Comparison of ENCODE assay signal across 13 mouse cellular contexts in the genomic region with DNA sequence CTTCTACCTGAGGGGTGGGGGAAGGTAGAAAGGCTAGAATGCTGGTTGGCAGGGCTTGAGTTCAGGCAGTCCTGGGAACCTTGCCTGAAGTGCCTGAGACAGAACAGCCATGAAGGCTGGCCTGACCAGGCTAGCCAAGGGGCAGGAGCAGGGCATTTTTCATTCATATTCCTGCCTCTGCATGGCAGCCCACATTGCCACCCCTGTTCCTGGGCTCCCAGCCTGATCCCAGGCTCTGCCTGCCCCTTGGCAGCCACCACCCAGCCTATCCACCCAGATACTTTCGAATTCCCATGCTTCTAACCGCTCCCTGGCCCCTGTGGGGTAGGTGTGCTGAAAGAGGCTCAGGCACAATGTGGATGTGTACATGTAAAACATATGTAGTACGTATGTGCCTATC. TPM values are rescaled to one million over a fixed set of nuclear protein-coding genes. Genes with fewer than 3 reads are reported as not detected.
A peak's percentile ranks its signal among the peaks of the same experiment; 100 is the strongest.
DNase-seq lines count a peak whose midpoint lies in the region; ATAC-seq and TF ChIP-seq lines count a peak whose summit lies in the region.
"Had no signal": no experiment of that assay in that cellular context is flagged by ENCODE, and none has a peak within 500 bp of the region (broad histone marks: within the 10 kb centered on the region; RNA-seq: fewer than 3 reads in every experiment).

No protein-coding gene starts in this region.

- H3K27me3 ChIP-seq in kidney, embryonic 15.5 days: no peaks in the 10 kb centered on the region
- no peaks in the 10 kb centered on the region for H3K27me3 ChIP-seq in ES-Bruce4 (ENCODE audit: control insufficient read depth, insufficient read depth, low read length, poor library complexity, severe bottlenecking)
- no peaks in the 10 kb centered on the region for H3K27me3 ChIP-seq in intestine, embryonic 16.5 days (replicated peaks; ENCODE audit: control insufficient read depth, insufficient read depth, low read length)

- WGBS in kidney, embryonic 15.5 days: 90% methylated on average over 3 of the region's 3 CpGs
- 90% methylated on average over 3 of the region's 3 CpGs for WGBS in intestine, embryonic 16.5 days

- H3K27ac ChIP-seq in kidney, embryonic 15.5 days: peak overlapping the region; percentile 87
- H3K27ac ChIP-seq in ES-Bruce4 (ENCODE audit: insufficient read depth, low read length): peak overlapping the region; percentile 63; the same call in 1 of the 2 replicates
- H3K27ac ChIP-seq in bone marrow macrophage, adult 2 months (ENCODE audit: insufficient read depth, low read depth, low read length): peak overlapping the region; percentile 79
- peak overlapping the region; percentile 92 for H3K27ac ChIP-seq in intestine, embryonic 16.5 days (ENCODE audit: low read length)

- DNase-seq in kidney, adult 8-10 months: no peak
- DNase-seq in gastrocnemius, postnatal 14 days: no peak
- no peak for DNase-seq in adrenal gland, postnatal 14 days
- no peak for DNase-seq in gastrocnemius, postnatal 10 days
- DNase-seq: gastrocnemius, postnatal 36 days; kidney, postnatal 14 days had no signal

- TF ChIP-seq POLR2A in ES-Bruce4 (IDR thresholded peaks at IDR 0.05; ENCODE audit: insufficient read depth, low read length): no peak
- no peak for TF ChIP-seq POLR2A in bone marrow macrophage, adult 2 months (IDR thresholded peaks at IDR 0.05; ENCODE audit: borderline replicate concordance, low read depth, low read length)

- no peak for TF ChIP-seq CTCF in ES-Bruce4 (IDR thresholded peaks at IDR 0.05; ENCODE audit: low read depth, low read length)
- no peak for TF ChIP-seq CTCF in bone marrow macrophage, adult 2 months (IDR thresholded peaks at IDR 0.05; ENCODE audit: low read depth, low read length)

- no peak for ATAC-seq in kidney, embryonic 15.5 days (replicated peaks; ENCODE audit: low FRiP score)
- no peak for ATAC-seq in intestine, embryonic 16.5 days

- TF ChIP-seq EP300 in ES-Bruce4 (IDR thresholded peaks at IDR 0.05; ENCODE audit: insufficient read depth, low read depth, low read length): no peak

- no peak overlapping the region for H3K4me2 ChIP-seq in kidney, embryonic 15.5 days
- H3K4me2 ChIP-seq in intestine, embryonic 16.5 days (ENCODE audit: low read depth, low read length): no peak overlapping the region

- intact Hi-C loops in gastrocnemius, postnatal 14 days (cut with DNase I; ENCODE audit: low total_unique reads): no loop called here

- peaks cover 69% of the 10 kb centered on the region for H3K4me1 ChIP-seq in kidney, embryonic 15.5 days
- peaks cover 14% of the 10 kb centered on the region for H3K4me1 ChIP-seq in ES-Bruce4 (ENCODE audit: control insufficient read depth, insufficient read depth, low read length)
- peaks cover 42% of the 10 kb centered on the region for H3K4me1 ChIP-seq in bone marrow macrophage, adult 2 months (ENCODE audit: control insufficient read depth, insufficient read depth, low read length)
- H3K4me1 ChIP-seq in intestine, embryonic 16.5 days (ENCODE audit: control insufficient read depth, insufficient read depth, low read length): peaks cover 29% of the 10 kb centered on the region

- H3K36me3 ChIP-seq in kidney, embryonic 15.5 days: no peaks in the 10 kb centered on the region
- H3K36me3 ChIP-seq in ES-Bruce4 (ENCODE audit: control insufficient read depth, insufficient read depth, low read length, poor library complexity, severe bottlenecking): no peaks in the 10 kb centered on the region
- no peaks in the 10 kb centered on the region for H3K36me3 ChIP-seq in intestine, embryonic 16.5 days (ENCODE audit: control insufficient read depth, insufficient read depth, low read length)

- H3K9me3 ChIP-seq in kidney, embryonic 15.5 days (replicated peaks): no peaks in the 10 kb centered on the region
- H3K9me3 ChIP-seq in ES-Bruce4 (replicated peaks; ENCODE audit: control insufficient read depth, insufficient read depth, low read length, poor library complexity, severe bottlenecking): no peaks in the 10 kb centered on the region
- no peaks in the 10 kb centered on the region for H3K9me3 ChIP-seq in intestine, embryonic 16.5 days (ENCODE audit: control insufficient read depth, low read length)

- no peak overlapping the region for H3K4me3 ChIP-seq in kidney, embryonic 15.5 days (replicated peaks)
- H3K4me3 ChIP-seq in ES-Bruce4 (ENCODE audit: low read depth, low read length): no peak overlapping the region
- no peak overlapping the region for H3K4me3 ChIP-seq in bone marrow macrophage, adult 2 months (ENCODE audit: insufficient read depth, low read length)
- H3K4me3 ChIP-seq in intestine, embryonic 16.5 days (ENCODE audit: low read length): no peak overlapping the region

- no peak overlapping the region for H3K9ac ChIP-seq in kidney, embryonic 15.5 days
- no peak overlapping the region for H3K9ac ChIP-seq in ES-Bruce4 (ENCODE audit: low read depth, poor library complexity, severe bottlenecking)
- no peak overlapping the region for H3K9ac ChIP-seq in intestine, embryonic 16.5 days (ENCODE audit: low read depth, low read length)

RNA-seq across cellular contexts. Expression of gene 1600014C23Rik, which starts 32.3 kb away (rescaled TPM):
- polyA plus RNA-seq in kidney, embryonic 15.5 days (2015; fragmentation: Nextera tagmentation; extraction: Ambion mirVana): 0.68 TPM in 1 of 2 replicates, not detected in the other
- polyA plus RNA-seq in ES-Bruce4 (2011; ENCODE audit: insufficient read depth, insufficient read length, low read depth, missing spikeins): not detected in 2 replicates
- polyA plus RNA-seq in bone marrow macrophage, adult 2 months (2012; ENCODE audit: insufficient read depth, insufficient read length, missing spikeins): not detected in 2 replicates
- polyA plus RNA-seq in intestine, embryonic 16.5 days (2015; fragmentation: Nextera tagmentation; extraction: Ambion mirVana): 0.76 TPM in 1 of 2 replicates, not detected in the other
- total RNA-seq in gastrocnemius, postnatal 14 days (2021): not detected
- not detected in 2 replicates for total RNA-seq in adrenal gland, postnatal 14 days (2021)
- not detected for total RNA-seq in gastrocnemius, postnatal 10 days (2021)
- total RNA-seq: ES-E14; gastrocnemius, postnatal 36 days; neutrophil, adult 5-6 weeks had no signal
- polyA plus RNA-seq: spleen, adult 2 months had no signal
